9 mouse cellular contexts compared by ENCODE assay signal in the genomic region with DNA sequence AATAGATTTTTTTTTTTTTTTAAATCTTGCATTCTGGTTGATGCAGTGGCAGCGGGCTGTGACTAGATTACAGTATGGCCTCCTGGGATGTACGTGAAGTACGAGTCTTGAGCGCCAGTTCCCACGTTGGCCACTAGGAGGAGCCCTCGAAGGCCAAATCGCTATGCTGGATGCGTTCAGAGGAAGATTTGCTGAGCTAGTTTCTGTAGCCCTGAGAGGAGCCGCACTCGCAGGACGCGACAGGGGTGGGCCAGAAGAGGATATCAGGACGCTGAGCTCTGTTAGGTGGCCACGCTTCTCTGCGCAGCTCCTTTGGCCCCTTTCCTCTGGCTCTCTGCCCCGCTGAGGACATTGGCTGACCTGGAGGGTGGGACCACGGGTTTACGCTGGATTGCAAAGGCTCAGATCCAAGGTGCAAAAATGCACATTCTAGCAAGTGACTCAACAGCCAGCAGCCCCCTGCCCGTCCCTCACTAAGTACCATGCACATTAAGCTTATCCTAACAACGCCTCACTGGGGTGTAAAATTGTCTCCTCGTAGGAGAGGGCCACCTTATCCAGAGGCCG. TPM values are rescaled to one million over a fixed set of nuclear protein-coding genes. Genes with fewer than 3 reads are reported as not detected.
A peak's percentile ranks its signal among the peaks of the same experiment; 100 is the strongest.
DNase-seq lines count a peak whose midpoint lies in the region; ATAC-seq and TF ChIP-seq lines count a peak whose summit lies in the region.
"Had no signal": no experiment of that assay in that cellular context is flagged by ENCODE, and none has a peak within 500 bp of the region (broad histone marks: within the 10 kb centered on the region; RNA-seq: fewer than 3 reads in every experiment).

No protein-coding gene starts in this region.

- peak; percentile 99 for TF ChIP-seq CTCF in brain, embryonic 14.5 days (IDR thresholded peaks at IDR 0.05; ENCODE audit: borderline replicate concordance, extremely low read depth, insufficient read depth, insufficient read length)
- peak; percentile 96 for TF ChIP-seq CTCF in liver, adult 2 months (IDR thresholded peaks at IDR 0.05; ENCODE audit: low read depth, low read length)

- H3K27me3 ChIP-seq in heart, embryonic 12.5 days (replicated peaks) = peaks cover 32% of the 10 kb centered on the region
- no peaks in the 10 kb centered on the region; the same call in 1 of the 2 replicates for H3K27me3 ChIP-seq in kidney, embryonic 16.5 days (ENCODE audit: insufficient read depth, low read length)
- no peaks in the 10 kb centered on the region for H3K27me3 ChIP-seq in liver, adult 2 months (ENCODE audit: control insufficient read depth, insufficient read depth, low read length)

- DNase-seq in CD4-positive helper T cell, adult 2 months (ENCODE audit: low read depth, low spot score) = peak; percentile 69
- DNase-seq in brain, embryonic 14.5 days (ENCODE audit: low read depth) = peak; percentile 94
- DNase-seq in liver, adult 2 months (ENCODE audit: extremely low read depth, low read depth, low spot score) = peak; percentile 82
- DNase-seq in spleen, postnatal 36 days (ENCODE audit: low spot score in 2 of 2) = peak; percentile 69 to 77

- H3K4me2 ChIP-seq in heart, embryonic 12.5 days = peak overlapping the region; percentile 79
- H3K4me2 ChIP-seq in kidney, embryonic 16.5 days (replicated peaks; ENCODE audit: low read depth, low read length) = peak overlapping the region; percentile 61

- peak overlapping the region; percentile 40 for H3K4me3 ChIP-seq in heart, embryonic 12.5 days
- peak overlapping the region; percentile 24 for H3K4me3 ChIP-seq in kidney, embryonic 16.5 days (ENCODE audit: low read length)
- no peak overlapping the region for H3K4me3 ChIP-seq in liver, adult 2 months (ENCODE audit: insufficient read depth, low read depth, low read length)
- H3K4me3 ChIP-seq: erythroblast, embryonic 14.5 days had no signal

- 0 out of 2 replicates have a peak, but pooled peaks cover 3% of the 10 kb centered on the region for H3K9me3 ChIP-seq in heart, embryonic 12.5 days (replicated peaks)
- H3K9me3 ChIP-seq in kidney, embryonic 16.5 days (ENCODE audit: low read length) = no peaks in the 10 kb centered on the region

- TF ChIP-seq POLR2A in brain, embryonic 14.5 days (IDR thresholded peaks at IDR 0.05; ENCODE audit: borderline replicate concordance, extremely low read depth, insufficient read depth, insufficient read length, poor library complexity, severe bottlenecking) = no peak
- 0 out of 2 replicates have a peak, but pooled peaks have one; percentile 16 for TF ChIP-seq POLR2A in liver, adult 2 months (IDR thresholded peaks at IDR 0.05; ENCODE audit: extremely low read depth, insufficient read depth, low read length)

- peak; percentile 79 for ATAC-seq in erythroblast, adult 5-6 weeks (replicated peaks; ENCODE audit: low FRiP score, poor library complexity, severe bottlenecking)
- peak; percentile 56; the same call in 1 of the 2 replicates for ATAC-seq in heart, embryonic 12.5 days (ENCODE audit: insufficient number of reproducible peaks, low FRiP score)
- peak; percentile 92 for ATAC-seq in kidney, embryonic 16.5 days (ENCODE audit: low FRiP score, low TSS enrichment)
- peak; percentile 82 for ATAC-seq in monocyte, adult 5-6 weeks (replicated peaks; ENCODE audit: insufficient number of reproducible peaks, low FRiP score, low TSS enrichment, poor library complexity, severe bottlenecking)

- peaks cover 8% of the 10 kb centered on the region; the same call in 1 of the 2 replicates for H3K4me1 ChIP-seq in heart, embryonic 12.5 days (replicated peaks)
- no peaks in the 10 kb centered on the region for H3K4me1 ChIP-seq in kidney, embryonic 16.5 days (ENCODE audit: insufficient read depth, low read length)
- H3K4me1 ChIP-seq in liver, adult 2 months (ENCODE audit: control insufficient read depth, insufficient read depth, low read length) = peaks cover 29% of the 10 kb centered on the region

- H3K36me3 ChIP-seq in heart, embryonic 12.5 days = no peaks in the 10 kb centered on the region
- H3K36me3 ChIP-seq in kidney, embryonic 16.5 days (ENCODE audit: insufficient read depth, low read length) = no peaks in the 10 kb centered on the region
- peaks cover 16% of the 10 kb centered on the region for H3K36me3 ChIP-seq in liver, adult 2 months (ENCODE audit: control insufficient read depth, insufficient read depth, low read length)

- no peak overlapping the region for H3K27ac ChIP-seq in heart, embryonic 12.5 days (ENCODE audit: poor library complexity, severe bottlenecking)
- H3K27ac ChIP-seq in kidney, embryonic 16.5 days (ENCODE audit: low read length) = peak overlapping the region; percentile 47
- peak overlapping the region; percentile 56 for H3K27ac ChIP-seq in liver, adult 2 months (replicated peaks; ENCODE audit: insufficient read depth, low read depth, low read length)

- H3K9ac ChIP-seq in heart, embryonic 12.5 days = peak overlapping the region; percentile 34; the same call in 1 of the 2 replicates
- no peak overlapping the region for H3K9ac ChIP-seq in kidney, embryonic 16.5 days (replicated peaks; ENCODE audit: low read length)
- H3K9ac ChIP-seq in liver, adult 2 months (ENCODE audit: low read depth, low read length) = peak overlapping the region; percentile 6

- 7% methylated on average over 22 of the region's 22 CpGs for WGBS in heart, embryonic 12.5 days
- WGBS in kidney, embryonic 16.5 days = 6% methylated on average over 22 of the region's 22 CpGs
- 6% methylated on average over 22 of the region's 22 CpGs for WGBS in liver, adult 2 months

- peaks cover 8% of the 10 kb centered on the region; the same call in 1 of the 2 replicates for H3K79me2 ChIP-seq in liver, adult 2 months (ENCODE audit: control insufficient read depth, insufficient read depth, low read length)

RNA-seq across cellular contexts. Expression of a gene that starts 28.4 kb away (rescaled TPM):
- 0.05 TPM in 1 of 2 replicates, not detected in the other for polyA plus RNA-seq in brain, embryonic 14.5 days (2012; rRNA removed)
- not detected in 2 replicates for total RNA-seq in erythroblast, adult 5-6 weeks (2015; ENCODE audit: low replicate concordance)
- total RNA-seq in erythroblast, adult 5-6 weeks (2017; ENCODE audit: low replicate concordance) = 0.26 and 0.42 TPM in 2 replicates
- polyA plus RNA-seq in heart, embryonic 12.5 days (2016; fragmentation: Nextera tagmentation; extraction: Ambion mirVana) = 0.17 and 0.18 TPM in 2 replicates
- 25.0 and 25.8 TPM in 2 replicates for polyA plus RNA-seq in kidney, embryonic 16.5 days (2015; fragmentation: Nextera tagmentation; extraction: Ambion mirVana)
- 164 and 213 TPM in 2 replicates for total RNA-seq in liver, adult 2 months (2014; rRNA removed)
- polyA plus RNA-seq in liver, adult 2 months (2012; rRNA removed) = 260 and 313 TPM in 2 replicates
- not detected in 3 replicates for total RNA-seq in monocyte, adult 5-6 weeks (2017)

RNA-seq across cellular contexts. Expression of a gene that starts 42.9 kb away (rescaled TPM):
- 0.13 TPM in 1 of 2 replicates, not detected in the other for polyA plus RNA-seq in brain, embryonic 14.5 days (2012; rRNA removed)
- not detected in 2 replicates for total RNA-seq in erythroblast, adult 5-6 weeks (2015; ENCODE audit: low replicate concordance)
- total RNA-seq in erythroblast, adult 5-6 weeks (2017; ENCODE audit: low replicate concordance) = not detected in 2 replicates
- not detected in 2 replicates for polyA plus RNA-seq in heart, embryonic 12.5 days (2016; fragmentation: Nextera tagmentation; extraction: Ambion mirVana)
- polyA plus RNA-seq in kidney, embryonic 16.5 days (2015; fragmentation: Nextera tagmentation; extraction: Ambion mirVana) = 43.8 and 46.4 TPM in 2 replicates
- total RNA-seq in liver, adult 2 months (2014; rRNA removed) = not detected in 2 replicates
- polyA plus RNA-seq in liver, adult 2 months (2012; rRNA removed) = not detected in 2 replicates
- total RNA-seq in monocyte, adult 5-6 weeks (2017) = not detected in 3 replicates
- polyA plus RNA-seq: erythroblast, embryonic 14.5 days had no signal

Comparison
In these comparisons a context has a peak if more than half of its experiments do, and no peak if none do; other contexts are left out.
1. RNA of a gene that starts 28.4 kb away (polyA plus RNA-seq): 260 to 313 TPM in liver, adult 2 months and 25.0 to 25.8 TPM in kidney, embryonic 16.5 days; 0.17 to 0.18 TPM in heart, embryonic 12.5 days and 0.05 TPM in brain, embryonic 14.5 days; every median in the first group is over 10 times any median in the second.
2. RNA of a gene that starts 42.9 kb away (polyA plus RNA-seq): 43.8 to 46.4 TPM in kidney, embryonic 16.5 days; 0.13 TPM in brain, embryonic 14.5 days, not detected in heart, embryonic 12.5 days and not detected in liver, adult 2 months; every median in the first group is over 10 times any median in the second.
3. Peak in every context shown above with its lines, with median percentiles within 50 percentile points of each other: DNase-seq and ATAC-seq.